Mouse (Mus musculus) liver, postnatal 0 days (tissue): Measurements from ENCODE around the gene Gm10563. TPM values are rescaled to one million over a fixed set of nuclear protein-coding genes. Genes with fewer than 3 reads are reported as not detected.
"Not testable (repeated sequence)": the region's sequence is repeated elsewhere in the genome, so short reads cannot be mapped to it uniquely, and the experiment has no call there.

ENCODE experiments used
- ATAC-seq: fragments of 200-750 bp; cut with Nextera tagmentation; 2 replicates; pipeline ENCODE4 v1.8.0; 2017; ENCODE audit warnings: mild to moderate bottlenecking, moderate library complexity
- DNase-seq: peaks from one replicate; pipeline ENCODE4 v3.0.0-alpha.2; 2016
- H3K27ac ChIP-seq: fragments of 300-500 bp; sonication (generic); 2 replicates; pipeline ENCODE4 v1.5.1; 2014; ENCODE audit warnings: antibody characterized with exemption, moderate library complexity, mild to moderate bottlenecking, low read depth
- H3K27me3 ChIP-seq: fragments of 300-500 bp; sonication (generic); 2 replicates; pipeline ENCODE4 v1.6.1; 2014; ENCODE audit warnings: low read length, control low read depth, mixed read lengths; ENCODE audit not compliant: insufficient read depth
- H3K36me3 ChIP-seq: fragments of 300-500 bp; sonication (generic); replicated peaks from 2 replicates; pipeline ENCODE4 v1.6.1; 2014; ENCODE audit warnings: mild to moderate bottlenecking, control low read depth, low read length, moderate library complexity, mixed read lengths; ENCODE audit not compliant: insufficient read depth
- H3K4me1 ChIP-seq: fragments of 300-500 bp; sonication (generic); 2 replicates; pipeline ENCODE4 v1.6.1; 2014; ENCODE audit warnings: antibody characterized with exemption, mild to moderate bottlenecking, control low read depth; ENCODE audit not compliant: insufficient read depth
- H3K4me2 ChIP-seq: fragments of 300-500 bp; sonication (generic); 2 replicates; pipeline ENCODE4 v1.6.1; 2014; ENCODE audit warnings: low read depth, mild to moderate bottlenecking, low read length, moderate library complexity, mixed read lengths
- H3K4me3 ChIP-seq: fragments of 300-500 bp; sonication (generic); 2 replicates; pipeline ENCODE4 v1.5.1; 2014; ENCODE audit warnings: low read depth, low read length
- H3K9ac ChIP-seq: fragments of 300-500 bp; sonication (generic); replicated peaks from 2 replicates; pipeline ENCODE4 v1.6.1; 2014; ENCODE audit warnings: mild to moderate bottlenecking, moderate library complexity
- H3K9me3 ChIP-seq: fragments of 300-500 bp; sonication (generic); 2 replicates; pipeline ENCODE4 v1.6.1; 2016; ENCODE audit warnings: mild to moderate bottlenecking, control low read depth, low read length, mixed read lengths
- CTCF ChIP-seq: sonication (generic); IDR thresholded peaks from 2 replicates; pipeline ENCODE4 v1.5.1; 2016; ENCODE audit warnings: antibody characterized with exemption, low read depth
- EP300 ChIP-seq: IDR thresholded peaks from 2 replicates; pipeline ENCODE4 v1.6.1; 2016; ENCODE audit warnings: antibody characterized with exemption, low read depth, mild to moderate bottlenecking
- WGBS: fragments of 180-500 bp; shearing (Covaris S2); extraction: QIAGEN DNeasy Blood & Tissue Kit; methylation state at CpG from one replicate; pipeline ENCODE4 v1.1.7; 2014; ENCODE audit not compliant: insufficient replicate concordance; 5-methylcytosine and 5-hydroxymethylcytosine counted together
- polyA plus RNA-seq: library from polyadenylated mRNA; unstranded; fragments of >200 nt; fragmentation: Nextera tagmentation; extraction: Ambion mirVana; gene quantifications from 2 replicates; pipeline ENCODE4 v1.2.1, GENCODE M21; 2015

The Gm10563 gene
- polyA plus RNA-seq, 1 experiment from 2014 or later, result not detected

DNA sequence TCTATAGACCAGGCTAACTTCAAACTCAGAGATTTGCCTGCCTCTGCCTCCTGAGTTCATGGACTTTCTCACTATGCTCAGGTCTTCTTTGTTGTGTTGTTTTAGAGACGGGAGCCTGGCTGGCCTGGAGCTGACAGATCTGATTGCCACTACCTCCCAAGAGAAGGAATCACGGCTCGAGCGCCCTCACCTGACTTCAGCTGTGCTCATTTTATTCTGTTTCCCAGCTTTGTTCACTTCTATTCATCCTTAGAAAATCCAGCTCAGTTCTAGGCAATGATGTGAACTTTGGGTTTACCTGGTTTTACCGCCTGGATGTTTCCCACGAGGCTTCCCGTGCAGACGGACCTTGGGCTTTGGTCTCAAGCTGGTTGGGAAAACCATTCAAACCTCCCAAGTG, 69.7 kb downstream of the Gm10563 start:
- no peak for ATAC-seq
- no peak for DNase-seq
- H3K27ac ChIP-seq, result no peak overlapping the region
- H3K36me3 ChIP-seq, result peaks cover 35% of the 10 kb centered on the region
- H3K27me3 ChIP-seq, result no peaks in the 10 kb centered on the region
- H3K4me1 ChIP-seq, result peaks cover 38% of the 10 kb centered on the region
- TF ChIP-seq EP300 (no peak), CTCF (no peak)
- H3K9ac ChIP-seq, result no peak overlapping the region
- H3K9me3 ChIP-seq, result no peaks in the 10 kb centered on the region
- WGBS, result 75% methylated on average over 8 of the region's 8 CpGs
- no peak overlapping the region for H3K4me2 ChIP-seq
- H3K4me3 ChIP-seq, result no peak overlapping the region

DNA sequence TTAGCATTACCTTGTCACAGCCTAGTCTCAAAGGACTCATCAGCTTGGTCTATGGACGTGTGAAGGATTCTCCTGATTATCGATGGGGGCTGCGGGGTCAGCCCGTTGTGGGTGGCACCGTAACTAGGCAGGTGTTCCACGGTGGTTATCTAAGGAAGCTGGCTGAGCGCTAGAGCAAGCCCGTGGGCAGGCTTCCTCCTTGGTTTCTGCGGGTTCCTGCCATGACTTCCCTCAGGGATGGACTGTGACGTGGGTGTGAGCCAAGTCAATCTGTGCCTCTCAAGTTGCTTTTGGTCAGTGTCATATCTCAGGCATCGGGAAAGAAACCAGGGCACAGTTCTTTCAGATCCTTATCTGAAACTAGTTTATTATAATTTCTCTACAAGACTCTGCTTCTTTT, 70.3 kb downstream of the Gm10563 start:
- H3K4me2 ChIP-seq, result no peak overlapping the region
- no peak overlapping the region for H3K27ac ChIP-seq
- DNase-seq, result no peak
- TF ChIP-seq EP300 (no peak), CTCF (no peak)
- ATAC-seq, result no peak
- H3K4me3 ChIP-seq, result no peak overlapping the region
- peaks cover 30% of the 10 kb centered on the region for H3K36me3 ChIP-seq
- no peaks in the 10 kb centered on the region for H3K27me3 ChIP-seq
- no peaks in the 10 kb centered on the region for H3K9me3 ChIP-seq
- 34% methylated on average over 11 of the region's 11 CpGs for WGBS
- no peak overlapping the region for H3K9ac ChIP-seq
- H3K4me1 ChIP-seq, result peaks cover 41% of the 10 kb centered on the region

GRCm38 (mm10) chr4:155573876-155574275, 71.3 kb downstream of the Gm10563 start:
- peaks cover 38% of the 10 kb centered on the region for H3K4me1 ChIP-seq
- ATAC-seq, result peak; percentile 26; the same call in 1 of the 2 replicates
- H3K4me2 ChIP-seq, result peak overlapping the region; percentile 6; the same call in 1 of the 2 replicates
- H3K36me3 ChIP-seq, result peaks cover 22% of the 10 kb centered on the region
- H3K27ac ChIP-seq, result peak overlapping the region; percentile 67
- H3K9ac ChIP-seq, result no peak overlapping the region
- TF ChIP-seq CTCF (no peak), EP300 (no peak)
- no peaks in the 10 kb centered on the region for H3K27me3 ChIP-seq
- H3K4me3 ChIP-seq, result no peak overlapping the region
- 68% methylated on average over 9 of the region's 9 CpGs for WGBS
- no peaks in the 10 kb centered on the region for H3K9me3 ChIP-seq
- no peak for DNase-seq

GRCm38 (mm10) chr4:155573155-155573554, 72.1 kb downstream of the Gm10563 start:
- H3K4me3 ChIP-seq, result no peak overlapping the region
- H3K9ac ChIP-seq, result no peak overlapping the region
- WGBS, result 82% methylated on average over 2 of the region's 2 CpGs
- ATAC-seq (no peak), DNase-seq (no peak)
- H3K27ac ChIP-seq, result peak overlapping the region; percentile 67
- no peaks in the 10 kb centered on the region for H3K9me3 ChIP-seq
- no peak overlapping the region for H3K4me2 ChIP-seq
- no peak for TF ChIP-seq CTCF
- no peak for TF ChIP-seq EP300
- peaks cover 36% of the 10 kb centered on the region for H3K4me1 ChIP-seq
- H3K36me3 ChIP-seq, result peaks cover 20% of the 10 kb centered on the region
- H3K27me3 ChIP-seq, result no peaks in the 10 kb centered on the region

DNA sequence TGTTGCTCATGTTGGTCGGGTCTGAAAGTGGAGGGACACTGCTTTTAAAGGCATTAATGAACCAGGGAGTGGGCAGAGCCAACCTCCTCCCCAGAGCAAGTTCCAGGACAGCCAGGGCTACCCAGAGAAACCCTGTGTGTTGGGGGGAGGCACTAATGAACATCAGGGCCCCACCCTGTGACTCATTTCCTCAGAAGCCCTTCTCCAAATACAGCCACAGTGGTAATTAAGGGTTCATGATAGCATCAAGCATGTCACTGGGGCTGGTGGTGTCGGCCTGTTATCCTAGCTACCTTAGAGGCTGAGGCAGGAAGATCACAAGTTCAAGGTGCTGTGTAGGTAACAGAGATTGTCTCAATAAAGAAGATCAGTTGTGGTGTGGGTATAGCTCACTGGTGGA, 73.8 kb downstream of the Gm10563 start:
- peak overlapping the region; percentile 50; the same call in 1 of the 2 replicates for H3K27ac ChIP-seq
- TF ChIP-seq CTCF, result no peak
- no peak for TF ChIP-seq EP300
- DNase-seq (no peak), ATAC-seq (no peak)
- peaks cover 34% of the 10 kb centered on the region for H3K4me1 ChIP-seq
- no peak overlapping the region; the same call in 1 of the 2 replicates for H3K9ac ChIP-seq
- no peak overlapping the region for H3K4me2 ChIP-seq
- H3K9me3 ChIP-seq, result no peaks in the 10 kb centered on the region
- H3K36me3 ChIP-seq, result peaks cover 9% of the 10 kb centered on the region
- H3K27me3 ChIP-seq, result no peaks in the 10 kb centered on the region
- no peak overlapping the region for H3K4me3 ChIP-seq
- WGBS, result 40% methylated on average over 2 of the region's 2 CpGs

- not testable (repeated sequence) for ATAC-seq, H3K4me2 ChIP-seq, DNase-seq, H3K9ac ChIP-seq, H3K27me3 ChIP-seq, H3K9me3 ChIP-seq, H3K4me3 ChIP-seq, H3K36me3 ChIP-seq
- Histone ChIP-seq H3K27ac (0 out of 2 replicates have a peak overlapping the region, but pooled peaks have one; percentile 39), H3K4me1 (peaks cover 39% of the 10 kb centered on the region)
- 65% methylated on average over 11 of the region's 11 CpGs for WGBS
Measured at GRCm38 (mm10) chr4:155570315-155570714, 74.9 kb downstream of the Gm10563 start.

- no peaks in the 10 kb centered on the region for H3K27me3 ChIP-seq
- TF ChIP-seq EP300 (no peak), CTCF (no peak)
- H3K4me1 ChIP-seq, result peaks cover 41% of the 10 kb centered on the region
- 69% methylated on average over 6 of the region's 6 CpGs for WGBS
- H3K27ac ChIP-seq, result peak overlapping the region; percentile 39
- no peaks in the 10 kb centered on the region for H3K9me3 ChIP-seq
- DNase-seq (no peak), ATAC-seq (no peak)
- H3K4me2 ChIP-seq, result no peak overlapping the region
- no peak overlapping the region for H3K4me3 ChIP-seq
- no peak overlapping the region for H3K9ac ChIP-seq
- H3K36me3 ChIP-seq, result peaks cover 4% of the 10 kb centered on the region; the same call in 1 of the 2 replicates
Measured at GRCm38 (mm10) chr4:155569818-155570217, 75.4 kb downstream of the Gm10563 start.
